Mouse (Mus musculus) liver, postnatal 0 days (tissue): ENCODE results near the gene Eid1. TPM values are rescaled to one million over a fixed set of nuclear protein-coding genes. Genes with fewer than 3 reads are reported as not detected.
A peak's percentile ranks its signal among the peaks of the same experiment; 100 is the strongest.

Source experiments
- ATAC-seq: fragments of 200-750 bp; cut with Nextera tagmentation; 2 replicates; pipeline ENCODE4 v1.8.0; 2017; ENCODE audit warnings: mild to moderate bottlenecking, moderate library complexity
- DNase-seq: peaks from one replicate; pipeline ENCODE4 v3.0.0-alpha.2; 2016
- H3K27ac ChIP-seq: fragments of 300-500 bp; sonication (generic); 2 replicates; pipeline ENCODE4 v1.5.1; 2014; ENCODE audit warnings: antibody characterized with exemption, moderate library complexity, mild to moderate bottlenecking, low read depth
- H3K27me3 ChIP-seq: fragments of 300-500 bp; sonication (generic); 2 replicates; pipeline ENCODE4 v1.6.1; 2014; ENCODE audit warnings: low read length, control low read depth, mixed read lengths; ENCODE audit not compliant: insufficient read depth
- H3K36me3 ChIP-seq: fragments of 300-500 bp; sonication (generic); replicated peaks from 2 replicates; pipeline ENCODE4 v1.6.1; 2014; ENCODE audit warnings: mild to moderate bottlenecking, control low read depth, low read length, moderate library complexity, mixed read lengths; ENCODE audit not compliant: insufficient read depth
- H3K4me1 ChIP-seq: fragments of 300-500 bp; sonication (generic); 2 replicates; pipeline ENCODE4 v1.6.1; 2014; ENCODE audit warnings: antibody characterized with exemption, mild to moderate bottlenecking, control low read depth; ENCODE audit not compliant: insufficient read depth
- H3K4me2 ChIP-seq: fragments of 300-500 bp; sonication (generic); 2 replicates; pipeline ENCODE4 v1.6.1; 2014; ENCODE audit warnings: low read depth, mild to moderate bottlenecking, low read length, moderate library complexity, mixed read lengths
- H3K4me3 ChIP-seq: fragments of 300-500 bp; sonication (generic); 2 replicates; pipeline ENCODE4 v1.5.1; 2014; ENCODE audit warnings: low read depth, low read length
- H3K9ac ChIP-seq: fragments of 300-500 bp; sonication (generic); replicated peaks from 2 replicates; pipeline ENCODE4 v1.6.1; 2014; ENCODE audit warnings: mild to moderate bottlenecking, moderate library complexity
- H3K9me3 ChIP-seq: fragments of 300-500 bp; sonication (generic); 2 replicates; pipeline ENCODE4 v1.6.1; 2016; ENCODE audit warnings: mild to moderate bottlenecking, control low read depth, low read length, mixed read lengths
- CTCF ChIP-seq: sonication (generic); IDR thresholded peaks from 2 replicates; pipeline ENCODE4 v1.5.1; 2016; ENCODE audit warnings: antibody characterized with exemption, low read depth
- EP300 ChIP-seq: IDR thresholded peaks from 2 replicates; pipeline ENCODE4 v1.6.1; 2016; ENCODE audit warnings: antibody characterized with exemption, low read depth, mild to moderate bottlenecking
- WGBS: fragments of 180-500 bp; shearing (Covaris S2); extraction: QIAGEN DNeasy Blood & Tissue Kit; methylation state at CpG from one replicate; pipeline ENCODE4 v1.1.7; 2014; ENCODE audit not compliant: insufficient replicate concordance; 5-methylcytosine and 5-hydroxymethylcytosine counted together
- polyA plus RNA-seq: library from polyadenylated mRNA; unstranded; fragments of >200 nt; fragmentation: Nextera tagmentation; extraction: Ambion mirVana; gene quantifications from 2 replicates; pipeline ENCODE4 v1.2.1, GENCODE M21; 2015

The Eid1 gene
- polyA plus RNA-seq, 1 experiment from 2014 or later = 27.9 TPM

- WGBS = 79% methylated on average over 9 of the region's 9 CpGs
- DNase-seq (no peak), ATAC-seq (no peak)
Observed at GRCm38 (mm10) chr2:125681811-125682210, 8.9 kb downstream of the Eid1 start.

GRCm38 (mm10) chr2:125683895-125684294 lies 11.0 kb downstream of the Eid1 start:
- H3K27ac ChIP-seq = no peak overlapping the region
- no peak overlapping the region for H3K9ac ChIP-seq
- H3K27me3 ChIP-seq = no peaks in the 10 kb centered on the region
- ATAC-seq (no peak; the same call in 1 of the 2 replicates), DNase-seq (peak; percentile 22)
- 53% methylated on average over 7 of the region's 7 CpGs for WGBS
- no peak for TF ChIP-seq EP300
- TF ChIP-seq CTCF = no peak
- H3K4me1 ChIP-seq = peaks cover 4% of the 10 kb centered on the region; the same call in 1 of the 2 replicates
- no peaks in the 10 kb centered on the region for H3K36me3 ChIP-seq
- no peak overlapping the region for H3K4me2 ChIP-seq
- no peaks in the 10 kb centered on the region for H3K9me3 ChIP-seq
- H3K4me3 ChIP-seq = no peak overlapping the region

More at GRCm38 (mm10) chr2:125681811-125682210, 8.9 kb downstream of the Eid1 start:
- Histone ChIP-seq H3K27ac (no peak overlapping the region), H3K4me2 (no peak overlapping the region), H3K27me3 (no peaks in the 10 kb centered on the region), H3K4me3 (no peak overlapping the region), H3K9me3 (no peaks in the 10 kb centered on the region), H3K9ac (no peak overlapping the region), H3K4me1 (peaks cover 4% of the 10 kb centered on the region; the same call in 1 of the 2 replicates), H3K36me3 (no peaks in the 10 kb centered on the region)
- TF ChIP-seq EP300 (no peak), CTCF (no peak)

GRCm38 (mm10) chr2:125684559-125685440 lies 11.9 kb downstream of the Eid1 start:
- DNase-seq = no peak
- no peak; the same call in 1 of the 2 replicates for ATAC-seq
- TF ChIP-seq CTCF (no peak), EP300 (no peak)
- WGBS = 56% methylated on average over 10 of the region's 10 CpGs
- no peaks in the 10 kb centered on the region for H3K9me3 ChIP-seq
- no peak overlapping the region for H3K4me3 ChIP-seq
- no peak overlapping the region for H3K9ac ChIP-seq
- H3K4me2 ChIP-seq = no peak overlapping the region
- H3K4me1 ChIP-seq = peaks cover 4% of the 10 kb centered on the region; the same call in 1 of the 2 replicates
- H3K36me3 ChIP-seq = no peaks in the 10 kb centered on the region
- no peaks in the 10 kb centered on the region for H3K27me3 ChIP-seq
- no peak overlapping the region for H3K27ac ChIP-seq

GRCm38 (mm10) chr2:125685441-125686150 lies 12.7 kb downstream of the Eid1 start:
- Histone ChIP-seq H3K27ac (no peak overlapping the region), H3K4me1 (peaks cover 4% of the 10 kb centered on the region; the same call in 1 of the 2 replicates), H3K4me3 (no peak overlapping the region), H3K27me3 (no peaks in the 10 kb centered on the region), H3K4me2 (no peak overlapping the region), H3K9me3 (no peaks in the 10 kb centered on the region), H3K36me3 (no peaks in the 10 kb centered on the region), H3K9ac (no peak overlapping the region)
- DNase-seq (no peak), ATAC-seq (no peak)
- 70% methylated on average over 9 of the region's 9 CpGs for WGBS
- TF ChIP-seq CTCF (no peak), EP300 (no peak)

DNA sequence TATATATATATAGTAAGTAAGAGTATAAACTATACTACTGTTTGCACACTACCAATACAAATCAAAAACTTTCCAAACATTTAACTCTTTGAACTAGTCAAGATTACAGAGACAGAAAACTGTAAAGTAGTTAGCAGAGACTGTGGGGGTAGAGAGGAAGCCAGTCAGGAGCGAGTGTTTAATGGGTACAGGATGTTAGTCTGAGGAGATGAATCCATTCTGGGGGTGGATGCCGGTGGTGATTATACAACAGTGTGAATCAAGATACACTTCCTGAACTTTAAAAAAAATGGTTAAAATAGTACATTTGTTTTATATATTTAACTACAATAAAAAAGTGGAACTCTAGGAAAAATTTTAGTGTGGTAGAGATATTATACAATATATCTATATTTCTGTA lies 19.1 kb downstream of the Eid1 start:
- 34% methylated on average over 2 of the region's 2 CpGs for WGBS
- H3K27me3 ChIP-seq = no peaks in the 10 kb centered on the region

GRCm38 (mm10) chr2:125694798-125695197 lies 21.9 kb downstream of the Eid1 start:
- Histone ChIP-seq H3K36me3 (no peaks in the 10 kb centered on the region), H3K27me3 (no peaks in the 10 kb centered on the region), H3K27ac (no peak overlapping the region), H3K4me3 (no peak overlapping the region), H3K4me2 (no peak overlapping the region), H3K9me3 (no peaks in the 10 kb centered on the region), H3K4me1 (no peaks in the 10 kb centered on the region), H3K9ac (no peak overlapping the region)
- 66% methylated on average over 2 of the region's 2 CpGs for WGBS
- no peak for ATAC-seq
- TF ChIP-seq EP300 (no peak), CTCF (no peak)
- DNase-seq = no peak

More for the DNA sequence above, 19.1 kb downstream of the Eid1 start:
- Histone ChIP-seq H3K9ac (no peak overlapping the region), H3K9me3 (no peaks in the 10 kb centered on the region), H3K4me2 (no peak overlapping the region), H3K36me3 (no peaks in the 10 kb centered on the region), H3K27ac (no peak overlapping the region), H3K4me1 (no peaks in the 10 kb centered on the region), H3K4me3 (no peak overlapping the region)
- TF ChIP-seq EP300 = no peak
- no peak for TF ChIP-seq CTCF
- DNase-seq (no peak), ATAC-seq (no peak)
